Mouse (Mus musculus) liver, adult 2 months (tissue): Measurements from ENCODE around the gene Rai14. TPM values are rescaled to one million over a fixed set of nuclear protein-coding genes. Genes with fewer than 3 reads are reported as not detected.

Experiments used
- DNase-seq: peaks from one replicate; pipeline ENCODE4 v3.0.0-alpha.2; 2011; ENCODE audit warnings: low read depth, low spot score; ENCODE audit errors: extremely low read depth
- H3K27ac ChIP-seq: fragments of 200-500 bp; replicated peaks from 2 replicates; pipeline ENCODE4 v1.5.1; 2012; ENCODE audit warnings: low read depth, mild to moderate bottlenecking, control low read depth, inconsistent platforms, low read length; ENCODE audit not compliant: insufficient read depth
- H3K27me3 ChIP-seq: fragments of 200-500 bp; 2 replicates; pipeline ENCODE4 v1.6.1; 2012; ENCODE audit warnings: mild to moderate bottlenecking, moderate library complexity, low read length, inconsistent platforms; ENCODE audit not compliant: control insufficient read depth, insufficient read depth
- H3K36me3 ChIP-seq: fragments of 200-500 bp; 2 replicates; pipeline ENCODE4 v1.6.1; 2012; ENCODE audit warnings: low read length, inconsistent platforms; ENCODE audit not compliant: control insufficient read depth, insufficient read depth
- H3K4me1 ChIP-seq: fragments of 200-500 bp; 2 replicates; pipeline ENCODE4 v1.6.1; 2011; ENCODE audit warnings: low read length; ENCODE audit not compliant: control insufficient read depth, insufficient read depth
- H3K4me3 ChIP-seq: fragments of 200-500 bp; 2 replicates; pipeline ENCODE4 v1.5.1; 2011; ENCODE audit warnings: low read depth, mild to moderate bottlenecking, control low read depth, low read length, moderate library complexity; ENCODE audit not compliant: insufficient read depth
- H3K79me2 ChIP-seq: fragments of 200-500 bp; 2 replicates; pipeline ENCODE4 v1.6.1; 2012; ENCODE audit warnings: inconsistent platforms, mild to moderate bottlenecking, low read length, moderate library complexity; ENCODE audit not compliant: control insufficient read depth, insufficient read depth
- H3K9ac ChIP-seq: fragments of 200-500 bp; 2 replicates; pipeline ENCODE4 v1.6.1; 2012; ENCODE audit warnings: low read depth, mild to moderate bottlenecking, control low read depth, inconsistent platforms, low read length
- CTCF ChIP-seq: fragments of 200-500 bp; IDR thresholded peaks from 2 replicates; pipeline ENCODE4 v1.5.1; 2011; ENCODE audit warnings: low read depth, low read length, control low read depth
- POLR2A ChIP-seq: fragments of 200-500 bp; IDR thresholded peaks from 2 replicates; pipeline ENCODE4 v1.6.1; 2011; ENCODE audit warnings: low read length, control low read depth; ENCODE audit not compliant: insufficient read depth; ENCODE audit errors: extremely low read depth
- WGBS: fragments of 180-500 bp; shearing (Covaris S2); methylation state at CpG from one replicate; pipeline ENCODE4 v1.1.7; 2018; 5-methylcytosine and 5-hydroxymethylcytosine counted together
- polyA plus RNA-seq: library from polyadenylated mRNA; depleted of rRNA; stranded (reverse); fragments of >200 nt; gene quantifications from 2 replicates; pipeline ENCODE4 v1.2.3, GENCODE M21; 2012
- total RNA-seq: library from RNA; depleted of rRNA; stranded (reverse); fragments of >200 nt; gene quantifications from 2 replicates; pipeline ENCODE4 v1.2.3, GENCODE M21; 2014

The Rai14 gene
- total and polyA plus RNA-seq, 2 experiments = 3.4 to 12.4 TPM

DNA sequence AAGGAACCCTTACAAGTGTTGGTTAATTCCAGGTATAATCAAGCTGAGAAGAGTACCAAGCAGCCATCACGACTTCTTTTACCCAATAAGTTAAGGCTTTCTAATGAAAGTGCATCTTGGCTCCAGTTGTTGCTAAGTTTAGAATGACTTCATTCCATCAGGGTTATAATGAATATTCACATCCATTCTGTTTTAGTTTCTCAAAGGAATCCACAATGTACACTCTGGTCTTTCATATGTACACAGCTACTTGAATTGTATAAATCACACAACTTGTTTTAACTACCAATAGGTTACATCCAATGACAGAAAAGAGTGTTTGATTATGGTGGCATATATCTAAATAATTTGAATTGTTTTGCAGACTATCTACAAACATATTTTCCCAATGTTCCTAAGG lies 59.7 kb downstream of the Rai14 start:
- no peak overlapping the region for H3K9ac ChIP-seq
- WGBS = 95% methylated on average over 1 of the region's 1 CpGs
- no peak for TF ChIP-seq POLR2A
- no peak for TF ChIP-seq CTCF
- no peaks in the 10 kb centered on the region for H3K27me3 ChIP-seq
- DNase-seq = no peak
- peaks cover 7% of the 10 kb centered on the region for H3K4me1 ChIP-seq
- no peak overlapping the region for H3K4me3 ChIP-seq
- no peaks in the 10 kb centered on the region for H3K36me3 ChIP-seq
- peaks cover 3% of the 10 kb centered on the region; the same call in 1 of the 2 replicates for H3K79me2 ChIP-seq
- H3K27ac ChIP-seq = no peak overlapping the region

DNA sequence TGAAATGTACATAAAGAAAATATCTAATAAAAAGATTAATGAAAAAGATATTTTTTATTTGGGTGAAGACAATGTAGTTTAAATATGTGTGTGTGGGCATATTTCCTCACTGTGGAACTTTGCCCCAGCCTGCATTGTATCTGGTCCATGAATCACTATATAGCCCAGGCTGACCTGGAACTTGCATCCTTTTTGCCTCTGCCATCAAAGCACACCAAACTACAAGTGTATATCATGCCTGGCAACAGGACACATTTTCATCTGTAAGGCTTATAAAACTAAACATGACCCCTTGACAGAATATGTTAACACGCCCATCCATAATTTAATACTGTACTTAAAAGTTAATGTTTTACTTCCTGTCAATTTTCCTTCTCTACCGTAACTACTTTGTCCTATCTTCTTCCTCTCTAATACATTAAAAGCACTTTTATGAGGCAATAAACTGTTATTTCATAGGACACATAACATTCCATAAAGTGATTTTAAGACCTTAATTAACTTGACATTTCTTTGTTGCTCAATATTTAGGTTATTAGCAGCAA lies 61.4 kb downstream of the Rai14 start:
- no peak for DNase-seq
- peaks cover 1% of the 10 kb centered on the region; the same call in 1 of the 2 replicates for H3K4me1 ChIP-seq
- no peaks in the 10 kb centered on the region for H3K36me3 ChIP-seq
- H3K27ac ChIP-seq = no peak overlapping the region
- H3K9ac ChIP-seq = no peak overlapping the region
- 42% methylated on average over 2 of the region's 2 CpGs for WGBS
- peaks cover 8% of the 10 kb centered on the region; the same call in 1 of the 2 replicates for H3K79me2 ChIP-seq
- TF ChIP-seq POLR2A = no peak
- no peak overlapping the region for H3K4me3 ChIP-seq
- no peaks in the 10 kb centered on the region for H3K27me3 ChIP-seq

DNA sequence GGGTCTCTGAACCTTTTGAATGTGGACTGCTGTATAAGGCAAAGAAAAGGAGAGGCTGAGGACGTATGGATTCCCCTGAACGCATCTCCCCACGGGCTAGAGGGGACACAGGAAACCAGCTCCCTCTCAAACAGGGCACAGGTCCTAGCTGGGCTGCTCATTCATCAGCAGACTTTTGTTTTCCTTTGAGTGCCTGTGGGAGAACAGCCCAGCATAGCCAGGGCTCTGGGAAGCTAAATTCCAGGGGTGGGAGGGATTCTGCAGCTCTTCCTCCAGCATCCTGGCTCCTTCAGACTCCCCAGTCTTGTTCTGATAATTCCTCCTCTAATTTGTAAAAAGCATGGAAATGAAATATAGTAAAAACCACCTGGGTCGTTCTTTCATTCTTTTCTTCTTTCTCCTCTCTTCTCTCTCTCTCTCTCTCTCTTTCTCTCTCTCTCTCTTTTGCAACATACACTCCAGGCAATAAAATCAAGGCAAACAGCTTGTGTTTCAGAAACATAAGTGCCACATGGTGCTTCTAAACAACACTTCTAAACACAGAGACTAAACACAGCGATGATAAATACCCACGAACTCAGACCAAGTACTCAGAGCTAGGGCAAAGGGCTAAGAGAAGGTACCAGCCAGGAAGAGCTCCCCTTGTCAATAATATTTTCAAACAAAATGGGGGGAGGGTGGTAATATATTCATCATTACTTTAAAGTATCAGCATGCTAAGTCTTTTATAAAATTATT lies 65.9 kb downstream of the Rai14 start:
- Histone ChIP-seq H3K4me1 (peaks cover 5% of the 10 kb centered on the region), H3K9ac (no peak overlapping the region), H3K79me2 (peaks cover 15% of the 10 kb centered on the region; the same call in 1 of the 2 replicates), H3K27ac (no peak overlapping the region), H3K27me3 (no peaks in the 10 kb centered on the region), H3K36me3 (no peaks in the 10 kb centered on the region), H3K4me3 (no peak overlapping the region)
- DNase-seq = no peak
- no peak for TF ChIP-seq CTCF
- TF ChIP-seq POLR2A = no peak
- 50% methylated on average over 6 of the region's 6 CpGs for WGBS

DNA sequence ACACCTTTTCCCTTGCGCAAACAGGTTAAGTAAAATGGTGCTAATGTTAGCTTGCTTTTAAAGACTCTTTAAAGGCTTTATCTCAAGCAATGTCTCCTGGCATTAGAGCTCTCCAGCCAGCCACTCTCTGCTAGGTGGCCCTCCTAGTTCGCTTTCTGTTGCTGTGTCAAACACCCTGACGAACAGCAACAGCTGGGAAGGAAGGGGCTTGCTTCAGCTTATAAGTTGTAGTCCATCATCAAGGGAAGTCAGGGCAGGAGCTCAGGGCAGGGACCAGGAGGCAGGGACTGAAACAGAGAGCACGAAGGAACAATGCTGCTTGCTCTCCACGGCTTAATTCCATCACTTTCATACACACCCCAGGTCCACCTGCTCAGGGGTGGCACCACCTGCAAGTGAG lies 68.1 kb downstream of the Rai14 start:
- no peak for TF ChIP-seq POLR2A
- H3K27ac ChIP-seq = no peak overlapping the region
- peaks cover 15% of the 10 kb centered on the region; the same call in 1 of the 2 replicates for H3K79me2 ChIP-seq
- H3K36me3 ChIP-seq = no peaks in the 10 kb centered on the region
- H3K4me1 ChIP-seq = peaks cover 5% of the 10 kb centered on the region
- no peaks in the 10 kb centered on the region for H3K27me3 ChIP-seq
- 87% methylated on average over 5 of the region's 5 CpGs for WGBS
- no peak for DNase-seq
- no peak overlapping the region for H3K9ac ChIP-seq
- no peak overlapping the region for H3K4me3 ChIP-seq

DNA sequence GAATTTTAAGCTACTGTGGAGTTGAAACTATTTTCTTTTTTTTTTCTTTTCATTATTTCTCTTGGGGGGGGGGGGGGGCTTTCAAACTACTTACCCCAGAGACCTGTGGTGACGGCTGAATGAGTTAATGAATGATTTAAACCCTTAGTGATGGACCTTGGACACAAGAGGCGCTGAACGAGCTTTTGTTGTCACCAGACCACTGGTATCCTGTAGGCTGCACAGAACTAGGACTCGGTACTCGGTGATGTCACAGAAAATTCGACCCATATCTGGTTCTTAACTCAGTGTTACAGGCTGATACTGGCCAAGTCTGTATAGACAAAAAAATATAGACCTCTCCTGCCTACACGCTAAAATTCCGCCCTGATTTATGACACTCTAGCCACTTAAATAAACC lies 69.3 kb downstream of the Rai14 start:
- no peaks in the 10 kb centered on the region for H3K27me3 ChIP-seq
- no peak overlapping the region for H3K4me3 ChIP-seq
- TF ChIP-seq CTCF (no peak), POLR2A (no peak)
- H3K79me2 ChIP-seq = peaks cover 15% of the 10 kb centered on the region; the same call in 1 of the 2 replicates
- H3K9ac ChIP-seq = no peak overlapping the region
- DNase-seq = peak; percentile 68
- WGBS = 29% methylated on average over 8 of the region's 8 CpGs
- H3K4me1 ChIP-seq = peaks cover 5% of the 10 kb centered on the region
- H3K27ac ChIP-seq = no peak overlapping the region
- no peaks in the 10 kb centered on the region for H3K36me3 ChIP-seq

DNA sequence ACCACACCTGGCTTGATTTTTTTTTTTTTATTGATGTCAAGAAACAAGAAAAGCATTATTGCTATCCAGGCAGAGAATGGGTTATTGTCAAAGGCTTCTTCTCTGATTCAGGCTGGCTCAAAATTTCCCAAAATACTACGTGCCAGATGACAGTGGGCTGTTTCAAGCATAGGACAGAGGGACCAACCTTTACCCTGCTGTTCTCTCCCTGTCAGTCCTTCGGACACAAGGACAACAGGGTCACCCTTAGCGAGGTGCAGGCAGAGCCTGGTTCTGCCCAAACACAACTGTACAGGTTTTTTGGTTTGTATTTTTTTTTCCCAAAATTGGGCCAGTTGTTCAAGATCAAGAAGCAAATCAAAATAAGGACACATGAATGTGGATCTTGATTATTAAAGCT lies 70.6 kb downstream of the Rai14 start:
- peaks cover 12% of the 10 kb centered on the region; the same call in 1 of the 2 replicates for H3K79me2 ChIP-seq
- no peaks in the 10 kb centered on the region for H3K27me3 ChIP-seq
- H3K27ac ChIP-seq = no peak overlapping the region
- WGBS = 22% methylated on average over 3 of the region's 3 CpGs
- TF ChIP-seq POLR2A (no peak), CTCF (no peak)
- DNase-seq = peak; percentile 68
- H3K9ac ChIP-seq = no peak overlapping the region
- no peak overlapping the region for H3K4me3 ChIP-seq
- peaks cover 4% of the 10 kb centered on the region for H3K4me1 ChIP-seq
- no peaks in the 10 kb centered on the region for H3K36me3 ChIP-seq
